21 mouse cellular contexts compared by ENCODE assay signal in the genomic region with DNA sequence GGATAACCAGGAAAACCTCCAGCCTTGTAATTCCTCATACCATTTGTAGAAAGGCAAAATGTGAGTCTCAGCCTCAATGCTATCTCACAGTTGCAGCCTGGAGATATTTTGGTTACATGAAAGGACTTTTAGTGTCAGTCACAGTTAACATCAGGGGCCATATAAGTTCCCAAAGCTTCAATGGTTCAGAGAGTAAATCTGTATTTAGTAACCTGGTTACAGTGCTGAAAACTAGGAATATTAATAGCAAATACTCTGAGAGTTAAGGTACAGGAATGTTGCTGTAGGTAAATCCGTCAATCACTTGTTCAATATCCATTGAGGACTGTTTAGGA.
"Had no signal": no experiment of that assay in that cellular context is flagged by ENCODE, and none has a peak within 500 bp of the region (broad histone marks: within the 10 kb centered on the region; RNA-seq: fewer than 3 reads in every experiment).

No protein-coding gene starts in this region.

- H3K9me3 ChIP-seq: limb, embryonic 10.5 days; limb, embryonic 13.5 days; liver, embryonic 12.5 days; liver, embryonic 15.5 days; lung, embryonic 15.5 days; neural tube, embryonic 12.5 days; neural tube, embryonic 15.5 days; stomach, embryonic 15.5 days had no signal

- H3K9ac ChIP-seq: limb, embryonic 13.5 days; liver, embryonic 12.5 days; liver, embryonic 15.5 days; lung, embryonic 15.5 days; neural tube, embryonic 12.5 days; neural tube, embryonic 15.5 days; stomach, embryonic 15.5 days had no signal

- ATAC-seq: intestine, embryonic 16.5 days; liver, embryonic 12.5 days had no signal

- DNase-seq: kidney, adult 18-20 months; kidney, adult 9 months; kidney, postnatal 14 days; kidney, postnatal 4 days; liver; lung, adult 18-20 months; lung, postnatal 10 days; lung, postnatal 36 days; right cerebral cortex, postnatal 25 days; spleen, adult 18-20 months; thymus, postnatal 25 days had no signal

- H3K4me2 ChIP-seq: limb, embryonic 13.5 days; liver, embryonic 12.5 days; liver, embryonic 15.5 days; lung, embryonic 15.5 days; neural tube, embryonic 12.5 days; neural tube, embryonic 15.5 days; stomach, embryonic 15.5 days had no signal

- H3K4me3 ChIP-seq: limb, embryonic 10.5 days; limb, embryonic 13.5 days; liver, embryonic 12.5 days; liver, embryonic 15.5 days; lung, embryonic 15.5 days; megakaryocyte, embryonic 14.5 days; neural tube, embryonic 12.5 days; neural tube, embryonic 15.5 days; stomach, embryonic 15.5 days had no signal

- H3K4me1 ChIP-seq: limb, embryonic 10.5 days; limb, embryonic 13.5 days; liver, embryonic 12.5 days; liver, embryonic 15.5 days; lung, embryonic 15.5 days; megakaryocyte, embryonic 14.5 days; neural tube, embryonic 12.5 days; neural tube, embryonic 15.5 days; stomach, embryonic 15.5 days had no signal

- H3K36me3 ChIP-seq: limb, embryonic 10.5 days; limb, embryonic 13.5 days; liver, embryonic 12.5 days; liver, embryonic 15.5 days; lung, embryonic 15.5 days; neural tube, embryonic 12.5 days; neural tube, embryonic 15.5 days; stomach, embryonic 15.5 days had no signal

- H3K27me3 ChIP-seq: limb, embryonic 13.5 days; liver, embryonic 12.5 days; liver, embryonic 15.5 days; lung, embryonic 15.5 days; megakaryocyte, embryonic 14.5 days; neural tube, embryonic 12.5 days; neural tube, embryonic 15.5 days; stomach, embryonic 15.5 days had no signal

- H3K27ac ChIP-seq: limb, embryonic 10.5 days; limb, embryonic 13.5 days; liver, embryonic 12.5 days; liver, embryonic 15.5 days; lung, embryonic 15.5 days; neural tube, embryonic 12.5 days; neural tube, embryonic 15.5 days; stomach, embryonic 15.5 days had no signal
